Mouse (Mus musculus): ENCODE results near the gene Gm6880.
"Not testable (repeated sequence)": the region's sequence is repeated elsewhere in the genome, so short reads cannot be mapped to it uniquely, and the experiment has no call there.

Gm6880 gene

GRCm38 (mm10) chrX:74481349-74481885 is at the start of gene Gm6880:
TSS of gene Gm6880 (minus strand) at chrX:74481399.
- DNase-seq = not testable (repeated sequence)

GRCm38 (mm10) chrX:74517461-74517860 is 36.3 kb upstream of the Gm6880 start:
- not testable (repeated sequence) for DNase-seq

GRCm38 (mm10) chrX:74497131-74497530 is 15.9 kb upstream of the Gm6880 start:
- no peak for DNase-seq

DNA sequence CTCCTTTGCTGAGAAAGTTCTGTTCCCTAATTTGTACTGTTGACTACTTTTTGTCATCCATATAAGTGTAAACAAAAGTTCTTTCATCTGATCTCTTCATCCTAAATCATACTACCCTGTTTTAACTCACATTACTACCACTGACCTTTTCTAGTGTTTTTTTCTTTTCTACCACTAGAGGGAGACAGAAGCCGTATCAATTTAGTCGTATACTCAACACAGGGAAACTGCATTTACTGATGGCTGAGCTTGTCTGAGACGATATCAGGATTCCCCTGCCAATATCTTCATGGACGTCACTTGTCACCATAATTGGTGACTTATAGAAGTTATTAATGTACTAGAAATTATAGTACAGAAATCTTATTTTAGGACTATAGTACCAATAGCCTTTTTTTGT is 28.4 kb downstream of the Gm6880 start:
- DNase-seq = no peak

DNA sequence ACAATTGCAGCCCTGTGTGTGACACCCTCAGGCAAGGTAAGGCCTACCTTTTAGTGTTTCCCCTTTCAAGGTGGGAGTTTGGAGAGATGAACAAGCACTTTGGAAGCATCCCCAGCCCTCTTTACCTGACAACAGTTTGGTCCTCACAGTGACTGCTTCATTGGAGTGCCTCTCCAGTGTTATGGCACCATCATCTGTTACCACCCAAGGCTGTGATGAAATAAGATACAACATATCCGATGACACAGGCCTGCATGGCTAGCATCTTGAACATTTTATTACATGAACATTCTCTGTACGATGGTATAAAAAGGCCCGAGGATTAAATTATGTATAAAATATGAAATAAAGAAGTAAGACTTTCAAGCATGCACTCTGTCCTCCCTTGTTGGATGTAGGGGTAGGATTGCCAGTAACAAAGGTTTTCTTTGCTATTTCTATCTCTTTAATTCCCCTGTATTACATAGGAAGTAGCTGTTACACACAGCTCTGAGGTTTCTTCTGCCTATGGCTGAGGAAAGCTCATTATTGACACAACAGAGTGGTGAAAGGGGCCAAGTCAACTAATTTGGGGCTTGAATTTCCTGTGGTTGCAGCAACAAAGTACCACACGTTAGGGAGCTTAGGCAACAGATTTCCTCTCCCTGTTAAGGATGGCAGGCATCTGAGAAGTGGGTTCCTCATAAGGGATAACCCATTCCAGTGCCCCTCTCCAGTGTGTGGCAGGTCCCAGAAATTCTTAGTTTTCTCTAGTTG is 29.9 kb downstream of the Gm6880 start:
- DNase-seq = no peak
